Mouse (Mus musculus): ENCODE data around the gene Lrrc49. TPM values are rescaled to one million over a fixed set of nuclear protein-coding genes. Genes with fewer than 3 reads are reported as not detected.

Lrrc49 gene
- polyA plus RNA-seq, 1 experiment: 3.2 TPM

DNA sequence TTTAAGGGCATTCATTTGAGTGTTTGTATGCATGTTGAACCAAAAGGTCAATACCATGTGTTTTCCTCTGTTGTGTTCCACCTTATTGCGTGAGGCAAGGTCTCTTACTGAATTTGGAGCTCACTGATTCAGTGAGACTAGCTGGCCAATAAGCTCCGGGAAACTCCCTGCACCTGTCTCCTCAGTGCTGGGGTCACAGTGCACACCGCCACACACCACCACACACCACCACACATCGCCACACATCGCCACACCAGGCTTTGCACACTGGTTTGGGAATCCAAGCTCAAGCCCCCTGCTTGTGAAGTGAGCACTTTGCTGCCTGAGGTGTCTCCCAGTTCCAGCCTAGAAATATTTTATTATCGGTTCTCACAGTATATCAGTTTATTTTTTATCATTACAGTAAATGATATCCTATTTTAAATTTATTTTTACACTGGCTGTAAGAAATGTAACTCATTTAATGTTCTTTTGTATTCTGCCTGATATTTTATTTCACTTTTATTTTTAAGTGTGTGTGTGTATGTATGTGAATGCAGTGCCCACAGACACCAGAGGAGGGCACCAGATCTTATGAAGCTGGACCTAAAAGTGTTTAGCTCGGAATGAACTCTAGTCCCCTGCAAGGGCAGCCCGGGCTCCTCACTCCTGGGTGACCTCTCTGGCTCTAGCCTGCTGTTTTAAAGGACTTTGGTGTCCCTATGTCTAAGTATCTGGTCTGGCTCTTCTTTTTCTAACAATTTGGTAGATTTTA lies 96.9 kb downstream of the Lrrc49 start:
- Histone ChIP-seq H3K4me1 (ENCODE audit: control insufficient read depth, insufficient read depth, low read length) (no peaks in the 10 kb centered on the region), H3K27ac (ENCODE audit: insufficient read depth, low read depth, low read length) (no peak overlapping the region), H3K27me3 (replicated peaks; ENCODE audit: control insufficient read depth, insufficient read depth, low read length) (no peaks in the 10 kb centered on the region), H3K36me3 (ENCODE audit: control insufficient read depth, insufficient read depth, low read length) (no peaks in the 10 kb centered on the region), H3K4me3 (ENCODE audit: insufficient read depth, low read depth, low read length) (no peak overlapping the region)
- TF ChIP-seq POLR2A (IDR thresholded peaks at IDR 0.05; ENCODE audit: low read depth, low read length): no peak
- TF ChIP-seq CTCF (conservative IDR thresholded peaks at IDR 0.05; ENCODE audit: insufficient read depth, insufficient read length, low read depth, low read length): no peak
- 92% methylated on average over 8 of the region's 8 CpGs for WGBS
- peak; percentile 6 for DNase-seq

DNA sequence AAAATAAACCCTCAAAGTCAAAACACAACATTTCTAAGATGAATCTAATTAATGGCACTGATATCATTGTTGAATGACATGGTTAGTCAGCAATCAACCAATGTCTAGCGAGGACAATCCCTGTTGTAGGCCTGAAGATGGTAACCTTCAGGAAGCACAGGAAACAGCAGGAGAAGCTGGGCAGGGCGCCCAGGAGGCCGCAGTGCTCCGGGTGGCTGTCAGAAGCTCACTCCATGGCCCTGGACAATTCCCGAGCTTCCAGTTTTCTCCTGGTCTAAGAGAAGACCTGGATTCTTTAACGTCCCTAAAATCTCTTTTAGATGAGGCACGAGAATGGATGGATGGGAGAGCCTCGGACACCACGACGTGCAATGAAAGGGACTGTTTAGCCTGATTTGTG lies 99.0 kb downstream of the Lrrc49 start:
- H3K27ac ChIP-seq (ENCODE audit: insufficient read depth, low read depth, low read length): no peak overlapping the region
- H3K36me3 ChIP-seq (ENCODE audit: control insufficient read depth, insufficient read depth, low read length): no peaks in the 10 kb centered on the region
- H3K4me3 ChIP-seq (ENCODE audit: insufficient read depth, low read depth, low read length): no peak overlapping the region
- TF ChIP-seq POLR2A (IDR thresholded peaks at IDR 0.05; ENCODE audit: low read depth, low read length): no peak
- no peak for TF ChIP-seq CTCF (conservative IDR thresholded peaks at IDR 0.05; ENCODE audit: insufficient read depth, insufficient read length, low read depth, low read length)
- H3K27me3 ChIP-seq (replicated peaks; ENCODE audit: control insufficient read depth, insufficient read depth, low read length): no peaks in the 10 kb centered on the region
- DNase-seq: no peak
- H3K4me1 ChIP-seq (ENCODE audit: control insufficient read depth, insufficient read depth, low read length): no peaks in the 10 kb centered on the region
- WGBS: 81% methylated on average over 10 of the region's 10 CpGs

DNA sequence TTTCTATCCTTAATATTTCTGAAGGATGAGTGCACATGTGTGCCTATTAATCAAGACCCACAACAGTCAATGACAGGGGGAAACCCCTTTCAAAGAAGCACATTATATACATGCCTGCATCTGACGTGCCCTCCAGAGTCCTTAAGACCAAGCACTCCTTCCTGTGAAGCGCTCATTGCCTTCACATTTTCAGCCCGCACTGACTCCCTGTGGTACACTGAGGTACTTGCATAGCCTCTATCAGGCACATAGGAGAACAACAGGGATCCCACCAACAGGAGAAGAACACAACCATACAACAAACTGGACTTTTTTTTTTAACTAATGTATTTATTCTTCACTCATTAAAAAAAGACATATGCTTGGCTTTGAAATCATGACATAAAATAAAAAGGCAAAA lies 101.0 kb downstream of the Lrrc49 start:
- no peak overlapping the region for H3K4me3 ChIP-seq (ENCODE audit: insufficient read depth, low read depth, low read length)
- 0 out of 2 replicates have a peak, but pooled peaks cover 3% of the 10 kb centered on the region for H3K4me1 ChIP-seq (ENCODE audit: control insufficient read depth, insufficient read depth, low read length)
- 94% methylated on average over 3 of the region's 3 CpGs for WGBS
- TF ChIP-seq CTCF (conservative IDR thresholded peaks at IDR 0.05; ENCODE audit: insufficient read depth, insufficient read length, low read depth, low read length): no peak
- no peak for TF ChIP-seq POLR2A (IDR thresholded peaks at IDR 0.05; ENCODE audit: low read depth, low read length)
- no peaks in the 10 kb centered on the region for H3K27me3 ChIP-seq (replicated peaks; ENCODE audit: control insufficient read depth, insufficient read depth, low read length)
- H3K36me3 ChIP-seq (ENCODE audit: control insufficient read depth, insufficient read depth, low read length): no peaks in the 10 kb centered on the region
- no peak overlapping the region for H3K27ac ChIP-seq (ENCODE audit: insufficient read depth, low read depth, low read length)
- no peak for DNase-seq

DNA sequence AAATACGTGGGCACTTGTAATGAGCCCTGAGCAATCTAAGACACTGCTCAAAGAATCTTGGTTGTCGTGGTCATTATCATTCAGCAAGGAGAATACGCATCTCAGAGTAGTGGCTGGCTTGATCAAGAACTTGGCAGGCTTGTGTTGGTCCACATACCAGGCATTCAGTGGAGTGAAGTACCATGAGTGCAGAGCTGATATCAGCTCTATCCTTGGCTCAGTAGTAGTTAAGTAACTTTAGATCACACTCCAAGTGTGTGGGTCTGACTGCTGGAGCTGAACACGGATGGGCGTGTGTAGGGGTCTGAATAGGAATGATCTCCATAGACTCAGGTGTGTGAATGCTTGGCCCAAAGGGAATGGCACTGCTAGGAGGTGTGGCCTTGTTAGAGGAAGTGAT lies 102.8 kb downstream of the Lrrc49 start:
- 77% methylated on average over 5 of the region's 5 CpGs for WGBS
- no peak overlapping the region for H3K27ac ChIP-seq (ENCODE audit: insufficient read depth, low read depth, low read length)
- no peaks in the 10 kb centered on the region for H3K27me3 ChIP-seq (replicated peaks; ENCODE audit: control insufficient read depth, insufficient read depth, low read length)
- TF ChIP-seq POLR2A (IDR thresholded peaks at IDR 0.05; ENCODE audit: low read depth, low read length) (no peak), CTCF (conservative IDR thresholded peaks at IDR 0.05; ENCODE audit: insufficient read depth, insufficient read length, low read depth, low read length) (no peak)
- no peak overlapping the region for H3K4me3 ChIP-seq (ENCODE audit: insufficient read depth, low read depth, low read length)
- no peaks in the 10 kb centered on the region for H3K36me3 ChIP-seq (ENCODE audit: control insufficient read depth, insufficient read depth, low read length)
- 0 out of 2 replicates have a peak, but pooled peaks cover 3% of the 10 kb centered on the region for H3K4me1 ChIP-seq (ENCODE audit: control insufficient read depth, insufficient read depth, low read length)
- DNase-seq: no peak

DNA sequence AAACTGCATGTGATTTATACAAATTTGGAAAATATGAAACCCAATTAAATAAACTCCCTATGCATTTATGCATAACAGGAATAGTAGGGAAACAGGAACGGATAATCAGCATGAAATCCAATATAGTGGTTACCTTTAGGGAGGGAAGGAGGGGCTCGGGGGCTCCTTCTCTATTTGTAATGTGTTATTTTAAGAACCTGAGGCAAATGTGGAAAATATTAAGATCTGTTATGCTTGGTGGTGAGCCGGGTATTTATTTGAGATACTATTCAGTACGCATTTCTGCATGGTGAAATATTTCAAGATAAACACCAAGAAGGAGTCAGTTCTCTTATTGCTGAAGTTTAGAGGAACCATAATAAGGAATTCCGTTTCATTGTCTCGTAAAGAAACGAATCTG lies 105.4 kb downstream of the Lrrc49 start:
- no peaks in the 10 kb centered on the region for H3K36me3 ChIP-seq (ENCODE audit: control insufficient read depth, insufficient read depth, low read length)
- H3K27ac ChIP-seq (ENCODE audit: insufficient read depth, low read depth, low read length): no peak overlapping the region
- no peak for DNase-seq
- no peaks in the 10 kb centered on the region for H3K27me3 ChIP-seq (replicated peaks; ENCODE audit: control insufficient read depth, insufficient read depth, low read length)
- 0 out of 2 replicates have a peak, but pooled peaks cover 3% of the 10 kb centered on the region for H3K4me1 ChIP-seq (ENCODE audit: control insufficient read depth, insufficient read depth, low read length)
- no peak overlapping the region for H3K4me3 ChIP-seq (ENCODE audit: insufficient read depth, low read depth, low read length)
- no peak for TF ChIP-seq CTCF (conservative IDR thresholded peaks at IDR 0.05; ENCODE audit: insufficient read depth, insufficient read length, low read depth, low read length)
- no peak for TF ChIP-seq POLR2A (IDR thresholded peaks at IDR 0.05; ENCODE audit: low read depth, low read length)
- WGBS: 66% methylated on average over 7 of the region's 7 CpGs

DNA sequence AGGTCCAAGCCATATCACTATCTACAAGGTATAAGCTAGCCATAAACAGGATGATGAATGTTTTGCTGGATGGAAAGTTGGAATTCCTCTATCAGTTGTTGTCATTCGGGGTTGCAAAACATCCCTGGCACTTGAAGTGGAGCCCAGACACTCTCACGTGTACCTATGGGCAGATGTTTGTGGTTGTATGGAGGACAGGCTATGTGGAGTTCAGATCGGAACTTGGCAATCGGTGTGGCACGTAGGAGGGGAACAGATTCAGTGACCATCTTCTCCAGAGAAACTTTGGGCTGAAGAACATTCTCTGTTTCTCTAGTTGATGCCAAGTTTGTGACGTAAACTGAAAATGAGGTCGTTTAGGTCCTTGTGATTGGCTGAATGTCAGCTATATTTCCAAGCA lies 114.9 kb downstream of the Lrrc49 start:
- 87% methylated on average over 7 of the region's 7 CpGs for WGBS
- TF ChIP-seq POLR2A (IDR thresholded peaks at IDR 0.05; ENCODE audit: low read depth, low read length): no peak
- Histone ChIP-seq H3K4me1 (ENCODE audit: control insufficient read depth, insufficient read depth, low read length) (peaks cover 4% of the 10 kb centered on the region; the same call in 1 of the 2 replicates), H3K4me3 (ENCODE audit: insufficient read depth, low read depth, low read length) (no peak overlapping the region), H3K27ac (ENCODE audit: insufficient read depth, low read depth, low read length) (no peak overlapping the region), H3K27me3 (replicated peaks; ENCODE audit: control insufficient read depth, insufficient read depth, low read length) (no peaks in the 10 kb centered on the region), H3K36me3 (ENCODE audit: control insufficient read depth, insufficient read depth, low read length) (no peaks in the 10 kb centered on the region)
- no peak for DNase-seq

DNA sequence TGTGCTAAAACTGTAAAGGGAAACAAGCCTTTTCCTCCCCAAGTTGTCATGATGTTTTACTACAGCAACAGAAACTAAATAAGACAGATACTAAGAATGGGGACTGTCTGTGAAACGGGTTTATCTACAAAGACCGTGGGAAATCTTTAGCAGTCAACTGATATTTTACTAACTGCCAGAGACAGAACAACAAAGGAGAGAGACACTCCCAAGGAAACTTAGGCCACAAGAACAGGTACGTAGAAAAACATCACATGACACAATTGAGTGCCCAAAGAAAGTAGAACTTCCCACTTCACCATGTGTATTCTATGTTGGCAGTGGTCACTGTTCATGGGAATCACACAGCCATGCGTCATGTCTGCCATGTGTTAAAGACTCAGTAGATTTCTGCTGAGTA lies 116.2 kb downstream of the Lrrc49 start:
- peaks cover 4% of the 10 kb centered on the region; the same call in 1 of the 2 replicates for H3K4me1 ChIP-seq (ENCODE audit: control insufficient read depth, insufficient read depth, low read length)
- no peak overlapping the region for H3K4me3 ChIP-seq (ENCODE audit: insufficient read depth, low read depth, low read length)
- DNase-seq: no peak
- TF ChIP-seq CTCF (conservative IDR thresholded peaks at IDR 0.05; ENCODE audit: insufficient read depth, insufficient read length, low read depth, low read length): no peak
- TF ChIP-seq POLR2A (IDR thresholded peaks at IDR 0.05; ENCODE audit: low read depth, low read length): no peak
- 91% methylated on average over 4 of the region's 4 CpGs for WGBS
- no peaks in the 10 kb centered on the region for H3K27me3 ChIP-seq (replicated peaks; ENCODE audit: control insufficient read depth, insufficient read depth, low read length)
- H3K27ac ChIP-seq (ENCODE audit: insufficient read depth, low read depth, low read length): no peak overlapping the region
- H3K36me3 ChIP-seq (ENCODE audit: control insufficient read depth, insufficient read depth, low read length): no peaks in the 10 kb centered on the region
